Mouse (Mus musculus) hematopoietic multipotent progenitor cell, adult 10-12 weeks (in vitro differentiated cells): ENCODE results near the gene Smoc2. TPM values are rescaled to one million over a fixed set of nuclear protein-coding genes. Genes with fewer than 3 reads are reported as not detected.

Experiments
- polyA plus RNA-seq: library from polyadenylated mRNA; stranded (reverse); fragments of >175 nt; gene quantifications from 2 replicates; pipeline ENCODE4 v1.2.3, GENCODE M21; 2012; ENCODE audit warnings: low replicate concordance

Smoc2 gene
- polyA plus RNA-seq: 0.92 and 1.5 TPM in 2 replicates

DNA sequence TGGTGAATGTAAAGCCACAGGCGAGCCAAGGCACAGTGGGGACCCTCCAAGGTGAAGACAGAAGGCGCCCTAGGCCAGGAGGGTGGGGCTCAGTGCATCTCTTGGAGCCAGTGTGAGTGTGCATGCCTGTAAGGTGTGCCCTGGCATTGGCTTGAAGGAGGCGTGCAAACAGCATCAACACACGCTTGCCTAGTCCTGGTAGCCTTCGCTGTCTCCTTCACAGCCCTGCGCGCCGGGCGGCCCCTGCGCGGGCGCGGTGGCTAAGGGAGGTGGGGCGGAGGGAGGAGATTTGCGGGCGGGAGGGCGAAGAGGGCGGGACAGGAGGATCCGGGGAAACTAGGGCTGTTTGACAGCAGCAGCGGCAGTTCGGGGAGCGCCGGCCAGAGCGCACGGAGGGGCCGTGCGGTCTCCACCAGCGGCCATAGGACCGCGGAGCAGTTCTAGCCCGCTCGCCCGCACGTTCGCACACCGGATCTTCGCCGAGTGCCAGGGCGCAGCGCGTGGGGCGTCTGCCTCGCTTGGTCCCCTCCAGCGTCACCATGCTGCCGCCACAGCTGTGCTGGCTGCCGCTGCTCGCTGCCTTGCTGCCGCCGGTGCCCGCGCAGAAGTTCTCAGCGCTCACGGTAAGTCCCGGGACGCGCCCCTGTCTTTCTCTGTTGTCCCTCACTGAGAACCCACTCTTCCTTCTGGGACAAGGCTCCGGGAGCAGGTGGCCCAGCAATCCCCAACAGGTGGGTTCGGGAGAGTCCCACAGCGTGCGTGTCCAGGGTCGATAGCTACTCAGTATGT lies at the start of gene Smoc2:
Smoc2 (plus strand) TSS at position 330 of the 789 bp plus-strand sequence.

Other genes with a start within 250 kb of the Smoc2 start
- gene Gm7358, start 220.0 kb upstream of the Smoc2 start, polyA plus RNA-seq: not detected in 2 replicates
- gene Dact2, start 75.2 kb upstream of the Smoc2 start, polyA plus RNA-seq: 0.16 and 0.72 TPM in 2 replicates